Mouse (Mus musculus): ENCODE results near the gene Kalrn.
"Not testable (repeated sequence)": the region's sequence is repeated elsewhere in the genome, so short reads cannot be mapped to it uniquely, and the experiment has no call there.

The Kalrn gene

GRCm38 (mm10) chr16:34095548-34096141 is 477.7 kb downstream of the Kalrn start:
- DNase-seq = peak; percentile 44 to 46

GRCm38 (mm10) chr16:34095093-34095465 is 478.3 kb downstream of the Kalrn start:
- no peak for DNase-seq

GRCm38 (mm10) chr16:34094446-34095092 is 478.8 kb downstream of the Kalrn start:
- DNase-seq = peak; percentile 66 to 67

DNA sequence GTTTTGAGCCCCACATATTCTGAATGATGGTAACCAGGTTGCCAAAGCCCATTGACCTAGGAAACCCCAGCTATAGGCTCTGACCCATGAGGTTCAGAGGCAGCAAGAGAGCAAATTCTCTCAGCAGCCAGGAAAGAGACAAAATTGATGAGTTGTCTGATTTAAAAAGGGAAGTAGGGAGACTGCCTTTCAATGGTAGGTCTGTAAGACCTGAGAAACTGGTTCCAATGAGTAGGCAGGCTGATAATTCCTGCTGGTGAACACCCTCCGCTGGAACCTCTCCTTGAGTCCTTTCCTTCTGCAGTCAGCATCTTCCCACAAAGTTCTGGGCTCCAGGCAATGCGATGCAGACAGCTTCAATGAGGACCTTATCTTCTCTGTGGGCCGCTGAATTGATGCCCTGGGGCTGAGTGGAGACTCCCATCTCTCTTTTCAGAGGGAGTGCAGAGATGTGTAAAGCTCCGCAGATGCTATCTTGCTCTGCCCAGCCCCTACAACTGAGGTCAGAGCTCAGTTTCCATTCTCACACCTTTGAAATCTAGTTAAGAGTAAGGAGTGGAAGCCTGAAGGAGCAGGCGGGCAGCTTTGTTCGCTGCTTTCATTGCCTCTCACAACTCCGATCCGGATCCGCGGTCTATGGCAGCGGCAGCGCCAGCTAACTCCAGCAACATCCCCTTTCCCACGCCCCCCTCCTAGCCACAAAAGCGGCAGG is 479.4 kb downstream of the Kalrn start:
- no peak for DNase-seq

GRCm38 (mm10) chr16:34089528-34090095 is 483.7 kb downstream of the Kalrn start:
- no peak for DNase-seq

- DNase-seq = no peak
These were observed 484.3 kb downstream of the Kalrn start for GRCm38 (mm10) chr16:34089022-34089421.

DNA sequence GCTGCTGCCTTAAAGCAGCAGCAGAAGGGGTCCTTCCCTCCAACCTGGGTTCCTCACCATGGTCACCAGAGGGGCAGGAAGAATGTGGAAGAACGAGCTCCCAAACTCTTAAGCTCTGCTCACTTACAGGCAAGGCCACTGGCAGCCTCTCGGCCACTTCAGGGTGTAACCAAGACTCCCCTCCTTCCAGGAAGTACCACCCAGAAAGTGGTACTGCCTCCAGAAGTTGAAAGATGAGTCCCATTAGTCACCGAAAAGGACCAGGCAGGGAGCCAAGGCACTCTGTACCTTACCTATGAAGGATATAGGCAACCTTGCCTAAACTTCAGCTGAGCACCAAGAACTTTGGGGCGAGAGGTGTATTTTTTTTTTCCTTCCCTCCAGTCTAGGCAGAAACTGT is 485.0 kb downstream of the Kalrn start:
- peak in 1 of 2 experiments; percentile 15 for DNase-seq

- DNase-seq = no peak
These were observed 489.0 kb downstream of the Kalrn start for GRCm38 (mm10) chr16:34084135-34084920.

GRCm38 (mm10) chr16:34082494-34083469 is 490.6 kb downstream of the Kalrn start:
- peak; percentile 51 to 53 for DNase-seq

DNA sequence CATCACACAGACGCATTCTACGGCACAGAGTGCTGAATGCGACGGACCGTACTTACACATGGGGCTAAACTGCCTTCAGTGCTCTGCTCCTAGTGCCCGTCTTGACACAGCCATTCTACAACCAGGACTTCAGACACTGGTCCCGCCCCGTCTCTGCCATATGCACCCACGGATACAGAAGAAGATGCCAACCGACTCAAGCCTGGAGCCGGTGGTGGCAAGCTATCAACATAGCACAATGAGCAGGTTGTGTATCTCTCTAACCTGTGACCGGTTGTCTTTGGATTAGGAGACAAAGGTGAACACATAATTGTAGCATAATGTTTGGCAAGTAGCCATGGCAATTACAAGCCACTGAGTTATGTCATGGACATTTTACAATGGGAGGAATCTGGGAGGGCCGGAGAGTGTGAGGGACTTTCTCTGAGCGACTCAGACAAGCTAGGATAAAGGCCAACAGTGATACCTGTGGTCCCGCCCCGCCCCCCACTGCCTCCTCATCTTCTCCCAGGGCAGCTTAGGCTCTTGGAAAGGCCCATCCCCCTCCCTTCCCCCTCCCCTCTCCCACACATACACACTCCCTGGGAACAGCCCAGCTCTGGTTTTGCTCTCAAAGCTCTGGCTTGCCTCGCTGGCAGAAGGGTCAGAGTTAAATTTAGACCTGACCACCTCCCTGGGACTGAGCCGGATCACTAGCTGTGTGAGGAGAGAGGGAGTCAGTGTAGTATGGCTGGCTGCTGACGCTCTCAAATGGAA is 491.5 kb downstream of the Kalrn start:
- DNase-seq = peak; percentile 79 to 80

GRCm38 (mm10) chr16:34081314-34081682 is 492.0 kb downstream of the Kalrn start:
- not testable (repeated sequence) for DNase-seq

- peak; percentile 24 to 35 for DNase-seq
These were observed 492.5 kb downstream of the Kalrn start for GRCm38 (mm10) chr16:34080818-34081217.

- no peak for DNase-seq
These were observed 493.8 kb downstream of the Kalrn start for GRCm38 (mm10) chr16:34079511-34079910.

- DNase-seq = peak in 1 of 2 experiments; percentile 11
These were observed 494.6 kb downstream of the Kalrn start for GRCm38 (mm10) chr16:34078732-34079131.

- no peak for DNase-seq
These were observed 497.2 kb downstream of the Kalrn start for GRCm38 (mm10) chr16:34076101-34076500.

GRCm38 (mm10) chr16:34073930-34074329 is 499.4 kb downstream of the Kalrn start:
- no peak for DNase-seq

GRCm38 (mm10) chr16:34072136-34072535 is 501.2 kb downstream of the Kalrn start:
- peak in 1 of 2 experiments; percentile 57 for DNase-seq

DNA sequence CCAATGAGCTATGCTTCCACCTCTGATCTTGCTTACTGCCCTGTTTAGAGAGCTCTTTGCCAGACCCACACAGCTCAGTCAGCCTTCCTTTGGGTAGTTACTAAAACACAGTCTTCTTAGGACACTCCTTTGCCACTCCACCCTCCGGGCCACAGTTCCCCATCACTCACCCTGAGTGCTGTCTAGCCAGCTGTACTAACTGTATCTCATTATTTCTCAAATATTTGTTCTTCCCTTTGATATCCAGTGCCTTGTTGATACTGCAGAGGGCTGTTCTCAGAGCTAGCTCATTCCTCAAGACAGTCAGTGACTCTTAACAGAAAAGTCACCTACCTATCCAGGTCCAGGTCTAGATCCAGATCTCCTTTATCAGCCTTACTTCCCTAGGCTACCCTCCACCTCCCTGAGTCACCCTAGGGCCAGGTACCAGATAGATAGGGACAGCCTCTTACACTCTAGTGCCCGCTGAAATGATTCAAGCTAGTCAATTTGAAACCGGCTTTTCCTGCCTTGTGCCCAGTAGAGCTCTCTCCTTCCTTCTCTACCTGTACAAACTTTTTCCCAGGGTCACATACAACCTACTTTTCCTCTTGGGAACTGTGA is 502.0 kb downstream of the Kalrn start:
- no peak for DNase-seq

GRCm38 (mm10) chr16:34069481-34069880 is 503.9 kb downstream of the Kalrn start:
- no peak for DNase-seq

- no peak for DNase-seq
These were observed 506.4 kb downstream of the Kalrn start for GRCm38 (mm10) chr16:34066922-34067321.

All from cerebellum, postnatal 14 days (tissue).